Mouse (Mus musculus) adrenal gland, adult 2 months (tissue): ENCODE data around the gene Gm28042. TPM values are rescaled to one million over a fixed set of nuclear protein-coding genes. Genes with fewer than 3 reads are reported as not detected.

Source experiments
- DNase-seq: peaks from one replicate; pipeline ENCODE4 v3.0.0; 2021
- polyA plus RNA-seq: library from polyadenylated mRNA; depleted of rRNA; stranded (reverse); fragments of >200 nt; gene quantifications from 2 replicates; pipeline ENCODE4 v1.2.3, GENCODE M21; 2012
- total RNA-seq, 2 experiments: library from RNA; stranded (reverse); gene quantifications; 2 replicates each; pipeline ENCODE4 v1.2.3; 2021

The Gm28042 gene
- total and polyA plus RNA-seq, 3 experiments: 0.78 to 9.0 (median 0.93) TPM

DNA sequence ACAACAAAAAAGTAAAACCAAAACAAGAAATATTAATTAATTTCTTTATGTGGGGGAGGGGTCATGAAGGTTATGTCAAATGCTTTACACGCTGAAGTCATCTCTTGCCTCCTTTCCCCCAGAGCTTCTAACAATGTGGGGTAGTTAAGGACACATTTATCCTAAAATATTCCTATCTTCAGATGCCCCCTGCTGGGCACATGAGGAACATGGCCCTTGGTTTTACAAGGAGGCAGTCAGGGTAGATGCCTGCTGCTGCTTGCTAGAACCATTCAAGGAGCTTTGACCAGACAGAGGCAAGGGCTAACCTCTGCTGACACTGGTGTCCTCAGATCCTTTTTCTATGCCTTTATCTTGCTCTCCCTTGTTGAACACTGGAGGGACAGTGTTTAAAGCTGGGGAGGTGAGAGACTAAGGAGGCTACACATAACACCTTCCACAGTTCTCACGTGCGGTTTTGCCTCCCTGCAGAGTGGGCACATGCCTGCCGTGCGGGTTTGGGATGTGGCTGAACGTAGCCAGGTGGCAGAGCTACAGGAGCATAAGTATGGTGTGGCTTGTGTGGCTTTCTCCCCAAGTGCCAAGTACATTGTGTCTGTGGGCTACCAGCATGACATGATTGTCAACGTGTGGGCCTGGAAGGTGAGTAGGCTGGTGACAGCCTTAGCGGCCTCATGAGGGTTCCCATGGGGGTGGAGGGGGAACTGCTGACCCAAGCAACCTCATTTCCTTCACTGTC is 15.7 kb upstream of the Gm28042 start:
- peak; percentile 56 for DNase-seq

DNA sequence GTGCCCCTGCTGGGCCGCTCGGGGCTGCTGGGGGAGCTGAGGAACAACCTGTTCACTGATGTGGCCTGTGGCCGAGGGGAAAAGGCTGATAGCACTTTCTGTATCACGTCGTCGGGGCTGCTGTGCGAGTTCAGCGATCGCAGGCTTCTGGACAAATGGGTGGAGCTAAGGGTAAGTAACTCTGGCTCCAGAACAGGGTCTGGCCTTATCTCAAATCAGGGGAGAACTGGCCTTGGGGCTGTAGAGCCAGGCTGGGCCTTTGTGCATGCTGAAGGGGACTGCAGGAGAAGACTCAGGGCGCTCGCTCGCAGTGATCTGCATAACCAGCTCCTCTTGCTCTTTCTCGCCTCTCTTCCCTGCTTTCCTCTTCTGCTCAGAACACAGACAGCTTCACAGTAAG is 14.4 kb upstream of the Gm28042 start:
- peak; percentile 42 for DNase-seq

DNA sequence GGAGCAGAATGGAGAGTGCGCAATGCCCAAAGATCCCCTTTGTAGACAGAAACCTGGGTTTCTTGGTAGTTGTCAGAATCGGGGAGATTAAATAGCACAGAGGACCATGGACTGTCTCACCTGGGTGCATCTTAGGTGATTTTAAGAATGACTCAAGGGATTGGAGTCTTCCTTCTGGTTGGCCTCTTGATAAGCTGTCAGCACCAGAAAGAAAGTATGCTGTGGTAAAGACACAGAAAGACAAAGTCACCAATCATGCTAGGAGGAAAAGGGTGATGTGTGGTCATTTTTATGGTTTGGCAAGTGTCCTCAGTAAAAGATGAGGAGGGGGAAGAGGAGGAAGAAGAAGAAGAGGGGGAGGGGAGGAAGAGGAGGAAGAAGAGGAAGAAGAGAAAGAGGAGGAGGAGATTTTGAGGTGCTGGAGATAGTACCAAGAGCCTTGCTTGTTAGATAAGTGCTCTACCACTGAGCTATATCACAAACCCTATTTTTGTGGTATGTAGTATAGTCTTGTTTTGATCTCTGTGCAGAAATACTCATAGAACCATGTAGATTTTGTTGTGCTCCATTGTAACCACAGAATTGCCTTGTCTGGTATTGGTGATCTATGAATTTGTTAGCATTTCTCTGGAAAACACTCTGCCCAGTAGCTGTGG is 13.3 kb upstream of the Gm28042 start:
- DNase-seq: no peak

DNA sequence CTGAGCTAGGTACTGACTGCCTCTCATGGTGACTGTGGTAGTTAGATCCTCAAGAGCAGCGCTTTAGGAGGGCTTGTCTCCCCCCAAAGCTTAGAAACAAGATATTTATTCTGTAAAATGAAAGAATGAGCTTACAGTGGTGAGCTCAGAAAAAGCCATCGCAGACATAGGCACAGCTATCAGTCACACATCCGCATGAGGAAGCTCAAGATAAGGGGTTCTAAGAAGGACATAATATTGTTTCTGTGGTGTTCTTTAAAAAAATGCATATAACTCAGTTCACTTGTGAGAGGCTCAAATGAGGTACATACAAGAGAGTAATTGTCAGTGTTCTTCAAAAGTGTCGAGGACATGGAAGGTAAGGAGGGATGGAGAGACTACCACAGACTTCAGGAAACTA is 11.4 kb upstream of the Gm28042 start:
- no peak for DNase-seq

DNA sequence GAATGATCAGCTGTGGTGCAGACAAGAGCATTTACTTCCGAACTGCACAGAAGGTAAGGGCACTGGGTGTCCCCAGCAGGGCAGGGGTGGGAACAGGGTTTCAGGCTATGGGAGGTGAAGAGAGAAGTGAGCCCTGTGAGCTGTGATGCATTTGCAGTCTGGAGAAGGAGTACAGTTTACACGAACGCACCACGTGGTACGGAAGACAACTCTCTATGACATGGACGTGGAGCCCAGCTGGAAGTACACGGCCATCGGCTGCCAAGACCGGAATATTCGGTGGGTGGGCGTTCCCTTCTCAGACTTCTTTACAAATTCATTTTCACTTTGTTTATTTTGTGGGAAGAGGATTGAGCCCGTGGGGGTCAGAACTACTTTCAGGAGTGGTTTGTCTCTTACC is 9.7 kb upstream of the Gm28042 start:
- DNase-seq: no peak

DNA sequence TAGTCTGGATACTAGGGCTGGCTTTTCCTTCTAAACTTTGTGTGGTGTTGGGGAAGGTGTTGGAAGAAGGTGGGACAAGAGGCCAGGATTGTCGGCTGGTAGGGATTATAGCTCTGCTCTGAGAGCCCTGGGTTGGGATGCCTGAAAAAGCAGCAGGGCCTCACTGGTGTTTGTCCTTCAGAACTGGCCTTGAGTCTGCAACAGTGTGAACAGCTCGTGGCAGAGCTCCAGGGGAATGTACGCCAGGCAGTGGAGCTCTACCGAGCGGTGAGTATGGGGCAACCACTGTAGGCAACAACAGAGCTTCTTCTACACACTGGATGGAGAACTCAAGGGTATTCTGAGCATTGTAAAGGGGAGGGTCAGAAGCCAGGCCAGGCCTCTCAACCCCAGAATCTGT is 3.0 kb upstream of the Gm28042 start:
- DNase-seq: peak; percentile 91

DNA sequence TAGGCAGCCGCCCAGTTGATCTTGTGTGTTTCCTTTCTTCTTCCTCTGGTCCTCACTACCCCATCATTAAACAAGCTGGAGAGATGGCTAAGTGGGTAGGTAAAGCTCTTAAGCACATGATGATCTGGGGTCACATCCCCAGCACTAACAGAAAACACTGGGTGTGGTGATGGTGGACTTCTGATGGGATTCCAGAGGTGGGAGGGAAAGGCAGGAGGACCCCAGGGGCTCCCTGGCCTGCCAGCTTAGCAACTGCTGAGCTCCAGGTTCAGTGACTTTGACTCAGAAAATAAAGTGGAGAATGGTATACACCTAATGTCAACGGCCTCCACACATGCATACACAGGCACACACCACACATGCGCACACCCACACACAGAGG is 648 bp downstream of the Gm28042 start:
- DNase-seq: no peak

DNA sequence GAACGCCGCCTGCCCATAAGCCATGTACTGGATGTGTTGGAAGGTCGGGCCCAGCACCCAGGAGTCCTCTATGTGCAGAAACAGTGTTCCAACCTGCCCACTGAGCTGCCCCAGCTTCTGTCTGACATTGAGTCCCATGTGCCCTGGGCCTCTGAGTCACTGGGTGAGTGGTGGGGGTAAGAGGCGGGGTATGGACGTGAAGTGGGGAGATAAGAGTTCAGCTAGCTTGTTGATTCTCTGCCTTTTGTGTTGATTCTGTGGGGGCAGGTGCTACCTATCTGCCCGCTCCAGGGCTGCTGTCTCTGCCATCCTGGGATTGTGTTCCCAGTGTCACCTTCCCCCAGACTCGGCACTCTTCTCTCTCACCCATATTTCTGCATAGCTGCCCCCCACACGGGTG is 3.1 kb downstream of the Gm28042 start:
- DNase-seq: no peak

DNA sequence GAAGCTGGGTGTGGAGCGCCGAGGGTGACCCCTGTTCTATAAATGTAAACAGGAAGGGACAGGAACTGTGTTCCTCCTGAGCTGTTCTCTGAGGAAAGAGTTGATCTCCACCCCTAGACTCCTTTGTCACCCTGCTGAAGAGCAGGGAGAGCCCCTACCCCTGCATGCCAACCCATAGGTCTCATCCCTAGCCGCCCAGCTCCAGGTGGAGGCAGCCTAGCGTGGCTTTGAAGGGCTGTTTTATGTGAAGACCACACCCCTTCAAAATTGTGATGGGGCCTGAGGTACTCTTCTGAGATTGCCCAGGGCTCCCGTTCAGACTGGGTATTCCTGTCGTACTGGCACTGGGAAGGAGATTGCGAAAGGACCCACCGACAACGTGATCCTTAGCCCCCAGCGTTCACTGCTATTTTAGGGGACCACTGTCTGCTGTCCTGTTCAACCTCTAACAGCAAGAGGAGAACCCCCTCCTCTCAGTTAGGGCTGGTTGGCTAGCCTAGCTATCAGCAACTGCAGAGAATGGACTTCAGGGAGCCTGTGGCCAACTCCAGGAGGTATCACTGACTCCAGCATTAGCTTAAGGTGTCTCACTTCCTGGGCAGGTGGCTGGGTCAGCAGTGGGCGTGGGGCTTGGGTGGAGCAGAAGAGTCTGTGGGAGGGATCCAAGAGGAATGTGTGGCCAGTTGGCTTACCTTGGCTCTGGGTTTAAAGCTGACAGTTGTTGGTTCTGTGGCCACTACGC is 5.6 kb downstream of the Gm28042 start, which contains the start of gene Pla2g4b:
Gene Pla2g4b, plus strand, starts transcription at position 692 of the 742 bp plus-strand sequence.
- no peak for DNase-seq

DNA sequence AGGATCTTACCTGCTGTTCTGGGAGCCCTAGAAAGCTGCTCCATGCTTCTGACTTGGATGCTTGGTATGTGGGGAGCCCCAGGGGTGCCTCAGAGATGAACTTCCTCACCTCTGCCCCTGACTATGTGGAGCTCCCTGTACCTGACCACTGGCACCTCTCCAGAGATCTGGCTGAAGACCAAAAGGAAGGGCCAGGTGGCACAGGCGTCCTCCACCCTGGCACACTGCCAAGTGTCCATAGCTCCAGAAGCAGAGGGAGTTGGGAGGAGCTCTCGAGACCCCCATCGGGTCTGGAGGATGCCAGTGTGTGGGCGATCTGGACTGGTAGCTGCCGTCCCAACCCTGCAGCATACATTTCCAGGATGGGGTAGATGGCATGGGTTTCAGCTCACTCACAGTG is 6.4 kb downstream of the Gm28042 start:
- DNase-seq: no peak

DNA sequence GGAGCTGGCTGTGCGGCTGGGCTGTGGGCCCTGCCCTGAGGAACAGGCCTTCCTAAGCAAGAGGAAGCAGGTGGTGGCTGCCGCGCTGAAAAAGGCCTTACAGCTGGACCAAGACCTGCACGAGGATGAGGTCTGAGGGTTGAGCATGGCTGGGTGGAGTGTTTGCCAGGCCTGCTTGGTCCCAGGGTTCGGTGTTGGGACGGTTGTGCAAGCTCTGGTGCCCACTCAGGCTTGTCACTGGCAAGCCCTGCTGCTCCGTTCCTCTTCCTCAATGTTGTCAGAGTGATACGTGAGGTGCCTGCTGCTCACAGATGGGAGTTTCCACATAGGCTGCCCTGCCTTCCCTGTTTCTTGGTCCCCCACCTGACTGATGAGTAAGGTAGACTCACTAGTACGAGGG is 10.5 kb downstream of the Gm28042 start:
- no peak for DNase-seq

DNA sequence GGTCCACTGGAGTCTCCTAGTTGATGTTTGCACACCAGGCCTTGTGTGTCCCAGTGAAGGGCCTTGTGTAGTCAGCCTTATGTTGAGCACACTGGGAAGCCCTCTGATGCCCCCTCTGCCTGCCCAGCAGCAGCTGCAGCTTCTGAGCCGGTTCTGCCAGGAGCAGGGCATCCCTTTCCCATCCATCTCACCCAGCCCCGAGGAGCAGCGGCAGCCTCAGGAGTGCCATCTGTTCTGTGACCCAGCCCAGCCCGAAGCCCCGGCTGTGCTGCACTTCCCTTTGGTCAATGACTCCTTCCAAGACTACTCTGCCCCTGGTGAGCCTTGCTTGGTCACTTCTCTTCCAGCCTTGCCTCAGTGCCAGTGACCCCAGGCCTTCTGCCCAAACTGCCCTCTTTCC is 13.7 kb downstream of the Gm28042 start:
- DNase-seq: no peak

DNA sequence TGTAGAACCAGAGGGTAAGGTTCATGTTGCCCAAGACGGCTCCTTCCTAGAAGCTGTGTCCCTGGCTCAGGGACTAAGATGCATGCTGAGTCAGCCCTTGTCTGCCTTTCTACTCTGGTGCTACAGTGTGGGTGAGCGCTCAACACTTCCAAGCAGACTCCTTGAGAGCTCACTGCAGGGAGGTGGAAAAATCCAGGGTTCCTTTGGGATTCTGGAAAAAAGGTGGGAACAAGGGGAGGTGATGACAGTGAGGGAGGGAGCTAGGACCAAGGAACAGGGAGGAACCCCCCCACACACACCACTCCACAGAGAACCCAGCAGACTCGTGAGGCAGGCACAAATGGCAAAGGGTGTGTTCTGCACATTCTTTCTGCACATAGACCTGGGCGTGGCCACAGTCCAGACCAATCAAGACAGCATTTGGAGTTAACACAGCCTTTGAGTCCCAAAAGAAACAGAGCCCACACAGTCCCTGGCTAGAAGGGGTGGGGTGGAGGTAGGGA is 16.9 kb downstream of the Gm28042 start:
- peak; percentile 30 for DNase-seq

DNA sequence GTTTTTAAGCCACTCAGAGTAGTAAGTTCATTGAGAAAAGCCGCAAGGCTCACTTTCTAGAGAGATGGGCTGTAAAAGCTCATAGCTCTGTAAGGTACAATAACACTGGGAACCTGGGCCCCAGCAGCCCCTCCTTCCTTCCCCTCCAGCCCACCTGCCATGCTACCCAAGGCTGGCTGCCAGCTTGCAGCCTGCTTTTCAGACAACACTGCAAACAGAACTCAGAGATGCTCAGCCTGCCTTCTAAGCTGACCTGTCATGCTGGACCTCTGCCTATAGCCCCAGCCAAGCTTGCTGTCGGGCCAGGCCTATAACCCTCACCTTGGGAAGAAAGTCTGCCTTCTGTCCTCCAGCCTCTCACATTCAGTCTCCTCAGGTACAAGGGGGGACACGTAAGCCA is 17.4 kb downstream of the Gm28042 start:
- no peak for DNase-seq

DNA sequence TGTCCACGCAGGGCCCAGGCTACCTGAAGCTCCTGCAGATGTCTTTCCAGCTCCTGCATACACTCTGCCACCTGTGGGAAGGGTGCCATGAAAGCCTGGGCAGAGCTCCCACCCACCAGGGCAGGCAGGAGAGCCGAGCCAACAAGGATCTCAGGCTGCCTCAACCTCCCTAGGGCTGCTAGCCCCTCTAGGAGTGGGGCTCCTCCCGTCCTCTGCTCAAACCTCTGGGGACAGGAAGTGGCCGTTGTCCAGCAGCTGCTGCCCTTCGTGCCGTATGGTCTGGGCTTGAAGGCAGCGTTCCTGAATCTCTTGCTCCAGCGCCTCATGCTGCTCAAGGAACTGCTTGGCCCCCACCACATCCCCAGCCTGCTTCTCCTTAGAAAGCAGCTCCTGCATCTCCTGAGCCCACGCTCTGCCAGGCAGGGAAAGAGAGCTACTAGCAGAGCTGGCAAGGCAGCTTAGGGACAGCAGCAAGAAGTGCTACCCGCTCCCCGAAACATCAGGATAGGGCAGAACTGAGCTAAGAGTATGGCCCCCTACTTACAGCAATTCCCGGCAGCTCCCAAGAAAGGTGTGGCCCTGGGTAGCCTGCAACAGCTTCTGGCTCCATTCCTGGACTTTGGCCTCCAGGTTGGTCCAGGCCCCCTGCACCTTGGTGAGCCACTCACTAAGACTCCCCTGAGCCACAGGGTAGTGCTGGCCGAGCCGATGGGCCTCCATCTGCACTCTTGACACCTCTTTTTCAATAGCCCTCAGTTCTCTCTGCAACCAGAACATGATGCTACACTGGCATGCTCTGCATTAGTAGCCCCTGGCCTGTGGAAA is 19.4 kb downstream of the Gm28042 start:
- DNase-seq: no peak

DNA sequence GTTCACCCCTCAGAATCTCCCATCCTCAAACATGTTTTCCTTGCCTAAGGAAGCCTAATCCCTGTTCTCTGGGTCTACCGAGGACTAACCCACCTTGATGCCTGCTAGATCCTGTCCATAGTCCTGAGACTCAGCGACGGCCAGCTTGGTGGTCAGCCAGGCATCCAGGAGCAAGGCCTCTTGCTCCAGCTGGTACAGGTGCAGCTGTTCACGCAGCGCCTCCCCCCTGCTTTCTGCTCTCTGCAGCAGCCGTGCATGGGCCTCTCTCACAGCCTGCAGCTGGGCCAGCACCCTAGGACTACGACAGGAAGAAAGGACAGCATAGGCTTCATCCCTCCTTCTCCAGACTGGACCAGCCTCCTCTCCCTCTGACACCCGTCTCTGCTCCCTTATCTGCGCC is 20.9 kb downstream of the Gm28042 start:
- DNase-seq: no peak

DNA sequence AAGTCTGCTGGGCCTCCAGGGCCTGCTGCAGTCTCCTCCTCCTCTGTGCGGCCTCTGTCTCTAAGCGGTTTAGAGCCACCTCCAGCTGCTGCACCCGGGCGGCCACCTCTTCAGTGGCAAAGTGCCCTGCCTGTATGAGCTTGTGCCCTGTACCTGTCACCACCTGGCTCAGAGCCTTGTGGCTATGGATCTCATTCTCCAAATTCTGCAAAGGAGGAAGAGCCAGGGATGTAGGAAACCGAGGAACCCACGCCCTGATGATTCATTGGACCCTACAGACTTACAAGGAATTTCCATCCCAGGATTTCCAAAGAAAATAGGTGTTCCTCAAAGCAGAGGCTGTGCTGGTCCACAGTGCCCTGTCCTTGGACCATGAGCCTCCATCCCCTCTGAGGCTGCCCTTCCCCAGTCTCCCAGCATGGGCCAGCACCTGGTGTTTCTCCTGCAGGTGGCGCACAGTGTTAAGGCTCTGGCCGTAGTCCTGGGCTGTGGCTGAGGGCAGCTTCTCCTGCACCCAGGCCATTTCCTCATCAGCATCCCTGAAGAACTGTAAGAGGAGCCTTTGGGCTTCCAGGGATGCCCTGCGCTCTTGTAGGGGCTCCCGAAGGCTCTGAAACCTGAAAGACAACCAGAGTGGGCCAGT is 22.5 kb downstream of the Gm28042 start:
- peak; percentile 48 for DNase-seq

DNA sequence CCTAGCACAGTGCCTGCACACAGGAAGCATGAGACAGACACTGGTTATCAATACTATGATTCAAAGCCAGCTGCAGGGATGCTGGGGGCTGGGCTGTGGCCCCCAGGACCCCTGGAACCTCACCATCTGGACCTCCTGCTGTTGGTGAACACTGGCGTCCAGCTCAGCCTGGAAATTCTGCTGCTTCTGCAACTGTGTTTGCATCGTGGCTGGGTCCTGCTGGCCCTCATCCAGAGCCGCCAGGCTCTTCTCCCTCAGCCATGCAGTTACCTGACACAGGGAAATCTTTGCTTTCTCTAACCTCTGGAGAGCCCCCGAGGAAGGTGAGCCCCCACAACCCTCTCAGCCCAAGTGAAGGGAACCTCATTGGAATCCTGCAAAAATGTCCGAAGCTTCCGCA is 24.1 kb downstream of the Gm28042 start:
- DNase-seq: no peak

DNA sequence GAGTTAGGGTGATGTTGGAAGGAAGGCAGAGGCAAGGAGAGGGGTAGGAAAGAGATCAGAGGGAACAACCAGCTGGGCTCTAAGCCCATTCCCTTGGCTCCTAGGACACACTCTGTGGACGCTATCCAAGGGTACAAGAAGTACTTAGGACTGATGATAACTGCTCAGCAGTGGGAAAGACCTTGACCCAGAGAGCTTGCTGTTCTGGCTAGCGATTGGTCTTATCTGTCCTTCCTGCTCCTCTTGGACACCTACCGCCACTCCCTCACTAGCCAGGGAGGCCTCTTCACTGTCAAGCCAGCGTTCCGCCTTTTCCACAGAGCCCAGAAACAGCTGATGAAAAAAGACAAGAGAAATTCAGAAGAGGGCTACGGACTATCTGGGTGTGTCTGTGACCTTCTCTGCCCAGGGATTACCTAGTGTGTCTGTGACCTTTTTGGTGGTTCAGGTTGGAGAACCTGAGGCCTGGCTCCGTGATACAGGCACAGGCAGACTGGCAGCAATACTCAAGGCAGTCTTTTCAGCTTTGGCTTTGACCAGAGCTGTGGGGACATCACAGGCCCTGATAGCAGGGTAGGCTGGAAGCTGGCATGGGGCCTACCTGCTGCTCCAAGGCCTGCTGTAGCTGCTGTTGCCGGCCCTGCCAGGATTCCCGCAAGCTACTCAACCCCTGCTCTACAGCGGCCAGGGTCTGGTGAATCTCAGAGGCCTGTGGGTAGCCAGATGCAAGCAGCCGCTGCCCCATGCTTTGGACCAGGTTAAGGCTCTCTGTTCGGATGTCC is 27.7 kb downstream of the Gm28042 start:
- peak; percentile 60 for DNase-seq

DNA sequence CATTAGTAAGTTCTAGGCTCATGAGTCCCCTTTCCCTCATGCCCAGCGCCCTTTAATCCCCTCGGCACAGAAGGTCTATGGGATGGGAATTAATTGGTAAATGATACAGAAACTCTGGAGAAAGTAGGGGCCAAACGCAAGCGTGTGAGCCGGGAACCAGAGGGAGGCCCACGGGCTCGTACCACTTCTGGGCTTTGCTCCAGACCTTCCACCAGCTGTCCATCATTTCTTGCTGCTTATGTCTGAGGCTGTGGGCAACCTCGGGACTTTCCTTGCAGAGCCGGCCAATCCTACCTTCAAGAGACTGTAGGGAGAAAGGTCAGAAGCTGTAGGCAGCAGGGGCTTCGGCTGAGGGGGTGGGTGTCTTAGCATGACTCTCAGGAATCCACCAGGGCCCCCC is 28.6 kb downstream of the Gm28042 start:
- no peak for DNase-seq

DNA sequence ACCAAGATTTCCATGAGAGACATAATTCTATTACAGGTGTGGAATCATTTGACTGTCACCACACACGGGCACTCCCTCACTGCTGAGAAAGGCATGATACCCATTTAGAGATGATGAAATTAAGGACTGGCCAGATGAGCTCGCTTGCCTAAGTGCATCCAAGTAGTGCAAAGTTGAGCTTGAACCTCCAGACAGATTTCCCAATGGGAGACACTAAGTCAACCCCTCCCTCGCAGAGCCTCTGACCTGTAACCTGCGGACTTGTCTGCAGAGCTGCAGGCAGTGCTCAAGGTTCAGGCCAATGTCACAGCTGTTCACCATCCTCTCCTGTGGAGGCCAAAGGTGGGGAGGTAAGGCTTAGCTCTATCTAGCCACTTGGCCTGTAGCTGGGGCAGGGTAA is 31.5 kb downstream of the Gm28042 start:
- peak; percentile 23 for DNase-seq
